Mouse (Mus musculus) midbrain, embryonic 14.5 days (tissue): Measurements from ENCODE around the gene Nfasc. TPM values are rescaled to one million over a fixed set of nuclear protein-coding genes. Genes with fewer than 3 reads are reported as not detected.

Experiments
- ATAC-seq: fragments of 200-750 bp; cut with Nextera tagmentation; 2 replicates; pipeline ENCODE4 v1.8.0; 2017; ENCODE audit warnings: moderate number of reproducible peaks, moderate library complexity; ENCODE audit not compliant: low FRiP score, low TSS enrichment
- DNase-seq: peaks from one replicate; pipeline ENCODE4 v3.0.0-alpha.2; 2015
- H3K27ac ChIP-seq: fragments of 300-500 bp; sonication (generic); replicated peaks from 2 replicates; pipeline ENCODE4 v1.5.1; 2014; ENCODE audit warnings: mild to moderate bottlenecking, low read depth, low read length, moderate library complexity
- H3K27me3 ChIP-seq: fragments of 300-500 bp; sonication (generic); 2 replicates; pipeline ENCODE4 v1.6.1; 2014; ENCODE audit warnings: low read length, control low read depth, mixed read lengths; ENCODE audit not compliant: control insufficient read depth, insufficient read depth
- H3K36me3 ChIP-seq: fragments of 300-500 bp; sonication (generic); 2 replicates; pipeline ENCODE4 v1.6.1; 2014; ENCODE audit warnings: low read length, control low read depth; ENCODE audit not compliant: control insufficient read depth, insufficient read depth
- H3K4me1 ChIP-seq: fragments of 300-500 bp; sonication (generic); 2 replicates; pipeline ENCODE4 v1.6.1; 2014; ENCODE audit warnings: mild to moderate bottlenecking, antibody characterized with exemption, low read length, control low read depth; ENCODE audit not compliant: control insufficient read depth, insufficient read depth
- H3K4me2 ChIP-seq: fragments of 300-500 bp; sonication (generic); 2 replicates; pipeline ENCODE4 v1.6.1; 2014; ENCODE audit warnings: mild to moderate bottlenecking, low read length, moderate library complexity
- H3K4me3 ChIP-seq: fragments of 300-500 bp; sonication (generic); replicated peaks from 2 replicates; pipeline ENCODE4 v1.5.1; 2014; ENCODE audit warnings: low read depth, low read length
- H3K9ac ChIP-seq: fragments of 300-500 bp; sonication (generic); replicated peaks from 2 replicates; pipeline ENCODE4 v1.6.1; 2014; ENCODE audit warnings: mild to moderate bottlenecking, low read length, moderate library complexity
- H3K9me3 ChIP-seq: fragments of 300-500 bp; sonication (generic); 2 replicates; pipeline ENCODE4 v1.6.1; 2016; ENCODE audit warnings: low read length, control low read depth, mixed read lengths; ENCODE audit not compliant: control insufficient read depth
- WGBS: fragments of 180-500 bp; shearing (Covaris S2); extraction: QIAGEN DNeasy Blood & Tissue Kit; methylation state at CpG from one replicate; pipeline ENCODE4 v1.1.7; 2014; 5-methylcytosine and 5-hydroxymethylcytosine counted together
- polyA plus RNA-seq: library from polyadenylated mRNA; unstranded; fragments of >200 nt; fragmentation: Nextera tagmentation; extraction: Ambion mirVana; gene quantifications from 2 replicates; pipeline ENCODE4 v1.2.1, GENCODE M21; 2014

The Nfasc gene
- 37.8 and 48.6 TPM in 2 replicates for polyA plus RNA-seq

- DNase-seq (peak; percentile 94), ATAC-seq (peak; percentile 74)
- Histone ChIP-seq H3K27me3 (no peaks in the 10 kb centered on the region), H3K9me3 (no peaks in the 10 kb centered on the region), H3K27ac (peak within 1 kb of the TSS; percentile 93), H3K9ac (peak within 1 kb of the TSS; percentile 85), H3K4me3 (peak within 1 kb of the TSS; percentile 73), H3K4me2 (peak within 1 kb of the TSS; percentile 89), H3K4me1 (peaks cover 37% of the 10 kb centered on the region), H3K36me3 (no peaks in the 10 kb centered on the region)
- 1% methylated on average over 51 of the region's 51 CpGs for WGBS
Observed at GRCm38 (mm10) chr1:132741175-132741997, at the start of gene Nfasc. TSS of gene Nfasc (minus strand) at chr1:132741797.

GRCm38 (mm10) chr1:132791049-132791448 is 49.5 kb upstream of the Nfasc start:
- WGBS: 94% methylated on average over 6 of the region's 6 CpGs
- Histone ChIP-seq H3K4me1 (0 out of 2 replicates have a peak, but pooled peaks cover 5% of the 10 kb centered on the region), H3K27me3 (no peaks in the 10 kb centered on the region), H3K9me3 (no peaks in the 10 kb centered on the region), H3K36me3 (no peaks in the 10 kb centered on the region), H3K27ac (no peak overlapping the region), H3K4me3 (no peak overlapping the region), H3K4me2 (no peak overlapping the region), H3K9ac (no peak overlapping the region)
- DNase-seq (no peak), ATAC-seq (no peak)

- DNase-seq: no peak
- ATAC-seq: no peak
- no peaks in the 10 kb centered on the region for H3K9me3 ChIP-seq
- no peaks in the 10 kb centered on the region for H3K27me3 ChIP-seq
- H3K9ac ChIP-seq: no peak overlapping the region
- H3K4me1 ChIP-seq: 0 out of 2 replicates have a peak, but pooled peaks cover 6% of the 10 kb centered on the region
- WGBS: 80% methylated on average over 5 of the region's 5 CpGs
- no peak overlapping the region for H3K27ac ChIP-seq
- H3K36me3 ChIP-seq: no peaks in the 10 kb centered on the region
- no peak overlapping the region for H3K4me3 ChIP-seq
- H3K4me2 ChIP-seq: no peak overlapping the region
Observed at GRCm38 (mm10) chr1:132786866-132787265, 45.3 kb upstream of the Nfasc start.

- Histone ChIP-seq H3K4me3 (no peak overlapping the region), H3K4me1 (peaks cover 2% of the 10 kb centered on the region; the same call in 1 of the 2 replicates), H3K9ac (no peak overlapping the region), H3K4me2 (no peak overlapping the region), H3K9me3 (no peaks in the 10 kb centered on the region), H3K27me3 (no peaks in the 10 kb centered on the region), H3K27ac (0 out of 2 replicates have a peak overlapping the region, but pooled peaks have one; percentile 38), H3K36me3 (no peaks in the 10 kb centered on the region)
- DNase-seq (peak; percentile 49), ATAC-seq (no peak)
- WGBS: 50% methylated on average over 13 of the region's 13 CpGs
Observed at GRCm38 (mm10) chr1:132781607-132782445, 40.2 kb upstream of the Nfasc start.

DNA sequence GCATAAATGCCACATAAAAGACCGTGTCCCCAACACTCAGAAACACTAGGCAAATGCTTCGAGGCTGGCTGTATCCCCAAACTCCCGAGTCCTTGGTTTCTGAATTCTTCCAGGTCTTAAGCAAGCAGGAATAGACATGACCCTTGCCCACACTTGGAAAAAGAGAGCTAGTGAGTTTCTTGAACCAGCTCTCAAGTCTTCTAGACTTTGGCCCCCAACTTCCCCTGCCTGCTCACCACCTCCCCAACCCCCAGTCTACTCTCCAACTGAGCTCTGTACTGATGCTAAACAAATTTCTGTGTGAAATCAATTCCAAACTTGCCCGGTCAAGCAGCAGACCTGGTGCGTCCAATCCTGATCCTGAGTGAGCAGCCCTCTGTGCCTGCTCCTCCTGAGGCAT is 39.4 kb upstream of the Nfasc start:
- ATAC-seq (no peak), DNase-seq (no peak)
- Histone ChIP-seq H3K9me3 (no peaks in the 10 kb centered on the region), H3K27me3 (no peaks in the 10 kb centered on the region), H3K9ac (no peak overlapping the region), H3K4me2 (no peak overlapping the region), H3K4me3 (no peak overlapping the region), H3K36me3 (no peaks in the 10 kb centered on the region), H3K4me1 (peaks cover 2% of the 10 kb centered on the region; the same call in 1 of the 2 replicates), H3K27ac (0 out of 2 replicates have a peak overlapping the region, but pooled peaks have one; percentile 1)
- 89% methylated on average over 5 of the region's 5 CpGs for WGBS

DNA sequence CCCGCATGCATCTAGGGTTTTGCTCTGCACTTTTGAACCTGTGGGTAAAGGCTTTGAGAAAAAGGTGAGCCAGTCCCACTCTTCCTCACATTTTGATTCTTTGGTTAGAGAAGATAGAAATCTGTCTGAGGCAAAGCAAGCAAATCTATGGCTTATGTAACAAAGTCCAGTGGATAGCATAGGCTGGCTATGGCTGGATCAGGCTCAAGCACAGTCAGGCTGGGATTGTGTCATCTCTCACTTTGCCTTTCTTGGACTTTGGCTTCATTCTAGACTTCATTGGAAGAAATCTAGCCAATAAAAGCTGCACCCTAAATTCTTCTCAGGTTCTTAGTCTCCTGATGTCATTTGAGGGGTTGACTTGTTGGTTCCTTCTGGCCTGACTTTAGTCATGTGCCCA is 38.7 kb upstream of the Nfasc start:
- Histone ChIP-seq H3K36me3 (no peaks in the 10 kb centered on the region), H3K9ac (no peak overlapping the region), H3K4me3 (no peak overlapping the region), H3K27ac (no peak overlapping the region), H3K9me3 (no peaks in the 10 kb centered on the region), H3K4me2 (no peak overlapping the region), H3K4me1 (peaks cover 2% of the 10 kb centered on the region; the same call in 1 of the 2 replicates), H3K27me3 (no peaks in the 10 kb centered on the region)
- no peak for DNase-seq
- no peak for ATAC-seq
- 100% methylated on average over 1 of the region's 1 CpGs for WGBS

GRCm38 (mm10) chr1:132774959-132775358 is 33.4 kb upstream of the Nfasc start:
- H3K27ac ChIP-seq: no peak overlapping the region
- no peak for DNase-seq
- H3K36me3 ChIP-seq: no peaks in the 10 kb centered on the region
- H3K4me3 ChIP-seq: no peak overlapping the region
- no peak overlapping the region for H3K9ac ChIP-seq
- H3K4me2 ChIP-seq: no peak overlapping the region
- no peaks in the 10 kb centered on the region for H3K9me3 ChIP-seq
- H3K4me1 ChIP-seq: peaks cover 5% of the 10 kb centered on the region; the same call in 1 of the 2 replicates
- 80% methylated on average over 6 of the region's 6 CpGs for WGBS
- ATAC-seq: no peak
- H3K27me3 ChIP-seq: no peaks in the 10 kb centered on the region

DNA sequence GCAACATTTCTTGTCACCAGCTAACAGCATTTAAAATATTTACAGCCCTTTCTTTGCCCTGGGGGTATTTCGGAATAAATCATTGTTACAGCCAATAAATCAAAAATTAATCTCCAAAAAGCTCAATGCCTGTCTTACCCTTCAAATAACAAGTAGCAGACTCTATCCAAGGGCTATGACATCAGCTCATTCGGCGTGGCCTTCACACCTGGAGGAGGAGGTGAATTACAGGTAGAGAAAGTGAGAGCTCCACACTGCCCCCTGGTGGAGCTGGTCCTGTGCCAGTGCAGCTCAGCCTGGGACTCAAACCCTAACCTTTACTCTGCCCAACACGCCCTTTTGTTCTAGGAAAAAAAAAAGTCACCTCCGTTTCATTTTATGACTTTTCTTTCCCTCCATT is 29.8 kb upstream of the Nfasc start:
- H3K4me1 ChIP-seq: peaks cover 7% of the 10 kb centered on the region
- H3K36me3 ChIP-seq: no peaks in the 10 kb centered on the region
- no peak overlapping the region for H3K4me3 ChIP-seq
- WGBS: 33% methylated on average over 5 of the region's 5 CpGs
- ATAC-seq (no peak), DNase-seq (peak; percentile 64)
- no peak overlapping the region for H3K27ac ChIP-seq
- H3K9me3 ChIP-seq: no peaks in the 10 kb centered on the region
- no peak overlapping the region for H3K4me2 ChIP-seq
- no peak overlapping the region for H3K9ac ChIP-seq
- no peaks in the 10 kb centered on the region for H3K27me3 ChIP-seq
